Mouse (Mus musculus) bone marrow, adult 2 months (tissue): ENCODE data around the gene 1700010I14Rik.

Source experiments
- CTCF ChIP-seq: fragments of 200-500 bp; IDR thresholded peaks from 2 replicates; pipeline ENCODE4 v1.5.1; 2011; ENCODE audit warnings: low read length, control low read depth; ENCODE audit not compliant: control insufficient read depth, insufficient read depth
- POLR2A ChIP-seq: fragments of 200-500 bp; IDR thresholded peaks from 2 replicates; pipeline ENCODE4 v1.6.1; 2011; ENCODE audit warnings: low read depth, mild to moderate bottlenecking, control low read depth, low read length, borderline replicate concordance; ENCODE audit not compliant: control insufficient read depth

DNA sequence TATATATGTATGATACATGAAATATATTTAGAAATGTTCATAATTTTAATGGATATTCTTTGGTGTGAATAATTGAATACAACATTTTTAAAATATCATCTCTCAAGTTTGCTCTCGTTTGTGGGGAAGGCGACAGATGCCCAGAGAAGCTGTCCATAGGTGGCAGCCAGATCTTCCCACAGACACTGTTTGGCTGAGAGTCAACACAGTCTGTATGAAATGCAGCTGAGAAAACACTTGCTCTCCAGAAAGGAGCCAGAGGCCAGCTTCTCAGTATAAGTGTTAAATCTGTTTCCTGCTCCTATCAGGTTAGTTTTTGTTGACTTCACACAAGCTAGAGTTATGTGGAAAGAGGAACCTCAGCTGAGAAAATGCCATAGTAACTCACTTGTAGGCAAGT lies 1.6 kb upstream of the 1700010I14Rik start:
- TF ChIP-seq CTCF (no peak), POLR2A (no peak)
